Mouse (Mus musculus): ENCODE results near the gene Stx6. TPM values are rescaled to one million over a fixed set of nuclear protein-coding genes. Genes with fewer than 3 reads are reported as not detected.

The Stx6 gene
- polyA plus RNA-seq, 1 experiment, result 32.4 TPM

- H3K4me3 ChIP-seq (ENCODE audit: low read depth, low read length), result no peak overlapping the region
- no peaks in the 10 kb centered on the region for H3K36me3 ChIP-seq (ENCODE audit: control insufficient read depth, insufficient read depth, low read length)
- TF ChIP-seq POLR2A (IDR thresholded peaks at IDR 0.05; ENCODE audit: low read depth, low read length), result no peak
- TF ChIP-seq CTCF (IDR thresholded peaks at IDR 0.05; ENCODE audit: extremely low read depth, insufficient read length, insufficient replicate concordance, low read depth, low read length), result no peak
- H3K27ac ChIP-seq (ENCODE audit: insufficient read depth, low read depth, low read length), result no peak overlapping the region
- no peaks in the 10 kb centered on the region for H3K4me1 ChIP-seq (ENCODE audit: control insufficient read depth, insufficient read depth, insufficient read length, low read length)
- no peaks in the 10 kb centered on the region for H3K27me3 ChIP-seq (ENCODE audit: control insufficient read depth, insufficient read depth, low read length)
- 22% methylated on average over 2 of the region's 2 CpGs for WGBS
Measured at GRCm38 (mm10) chr1:155140076-155140475, 18.4 kb upstream of the Stx6 start.

- peak overlapping the region; percentile 39; the same call in 1 of the 2 replicates for H3K27ac ChIP-seq (ENCODE audit: insufficient read depth, low read depth, low read length)
- H3K36me3 ChIP-seq (ENCODE audit: control insufficient read depth, insufficient read depth, low read length), result no peaks in the 10 kb centered on the region
- WGBS, result 52% methylated on average over 6 of the region's 6 CpGs
- H3K4me1 ChIP-seq (ENCODE audit: control insufficient read depth, insufficient read depth, insufficient read length, low read length), result no peaks in the 10 kb centered on the region
- no peaks in the 10 kb centered on the region for H3K27me3 ChIP-seq (ENCODE audit: control insufficient read depth, insufficient read depth, low read length)
- TF ChIP-seq POLR2A (IDR thresholded peaks at IDR 0.05; ENCODE audit: low read depth, low read length), result no peak
- TF ChIP-seq CTCF (IDR thresholded peaks at IDR 0.05; ENCODE audit: extremely low read depth, insufficient read length, insufficient replicate concordance, low read depth, low read length), result no peak
- no peak overlapping the region; the same call in 1 of the 2 replicates for H3K4me3 ChIP-seq (ENCODE audit: low read depth, low read length)
Measured at GRCm38 (mm10) chr1:155145620-155146019, 12.9 kb upstream of the Stx6 start.

- Histone ChIP-seq H3K4me3 (ENCODE audit: low read depth, low read length) (peak within 1 kb of the TSS; percentile 53), H3K27ac (ENCODE audit: insufficient read depth, low read depth, low read length) (peak within 1 kb of the TSS; percentile 39), H3K36me3 (ENCODE audit: control insufficient read depth, insufficient read depth, low read length) (no peaks in the 10 kb centered on the region), H3K27me3 (ENCODE audit: control insufficient read depth, insufficient read depth, low read length) (no peaks in the 10 kb centered on the region), H3K4me1 (ENCODE audit: control insufficient read depth, insufficient read depth, insufficient read length, low read length) (no peaks in the 10 kb centered on the region)
- WGBS, result 14% methylated on average over 8 of the region's 8 CpGs
- TF ChIP-seq POLR2A (IDR thresholded peaks at IDR 0.05; ENCODE audit: low read depth, low read length) (no peak), CTCF (IDR thresholded peaks at IDR 0.05; ENCODE audit: extremely low read depth, insufficient read length, insufficient replicate concordance, low read depth, low read length) (no peak)
Measured at GRCm38 (mm10) chr1:155146572-155146980, 11.9 kb upstream of the Stx6 start, which contains the start of gene Mr1. Gene Mr1 (minus strand): TSS chr1:155146814.

- 87% methylated on average over 2 of the region's 2 CpGs for WGBS
- no peaks in the 10 kb centered on the region for H3K36me3 ChIP-seq (ENCODE audit: control insufficient read depth, insufficient read depth, low read length)
- H3K27ac ChIP-seq (ENCODE audit: insufficient read depth, low read depth, low read length), result no peak overlapping the region
- no peaks in the 10 kb centered on the region for H3K4me1 ChIP-seq (ENCODE audit: control insufficient read depth, insufficient read depth, insufficient read length, low read length)
- H3K27me3 ChIP-seq (ENCODE audit: control insufficient read depth, insufficient read depth, low read length), result no peaks in the 10 kb centered on the region
- H3K4me3 ChIP-seq (ENCODE audit: low read depth, low read length), result no peak overlapping the region
- TF ChIP-seq CTCF (IDR thresholded peaks at IDR 0.05; ENCODE audit: extremely low read depth, insufficient read length, insufficient replicate concordance, low read depth, low read length), result no peak
- TF ChIP-seq POLR2A (IDR thresholded peaks at IDR 0.05; ENCODE audit: low read depth, low read length), result no peak
Measured at GRCm38 (mm10) chr1:155147228-155147627, 11.3 kb upstream of the Stx6 start.

GRCm38 (mm10) chr1:155149403-155149802, 9.1 kb upstream of the Stx6 start:
- TF ChIP-seq CTCF (IDR thresholded peaks at IDR 0.05; ENCODE audit: extremely low read depth, insufficient read length, insufficient replicate concordance, low read depth, low read length) (no peak), POLR2A (IDR thresholded peaks at IDR 0.05; ENCODE audit: low read depth, low read length) (no peak)
- Histone ChIP-seq H3K27ac (ENCODE audit: insufficient read depth, low read depth, low read length) (no peak overlapping the region), H3K4me3 (ENCODE audit: low read depth, low read length) (no peak overlapping the region), H3K36me3 (ENCODE audit: control insufficient read depth, insufficient read depth, low read length) (no peaks in the 10 kb centered on the region), H3K4me1 (ENCODE audit: control insufficient read depth, insufficient read depth, insufficient read length, low read length) (no peaks in the 10 kb centered on the region), H3K27me3 (ENCODE audit: control insufficient read depth, insufficient read depth, low read length) (no peaks in the 10 kb centered on the region)
- WGBS, result 85% methylated on average over 3 of the region's 3 CpGs

GRCm38 (mm10) chr1:155150821-155151220, 7.7 kb upstream of the Stx6 start:
- 82% methylated on average over 5 of the region's 5 CpGs for WGBS
- TF ChIP-seq POLR2A (IDR thresholded peaks at IDR 0.05; ENCODE audit: low read depth, low read length) (no peak), CTCF (IDR thresholded peaks at IDR 0.05; ENCODE audit: extremely low read depth, insufficient read length, insufficient replicate concordance, low read depth, low read length) (no peak)
- Histone ChIP-seq H3K4me3 (ENCODE audit: low read depth, low read length) (no peak overlapping the region), H3K27me3 (ENCODE audit: control insufficient read depth, insufficient read depth, low read length) (no peaks in the 10 kb centered on the region), H3K36me3 (ENCODE audit: control insufficient read depth, insufficient read depth, low read length) (no peaks in the 10 kb centered on the region), H3K27ac (ENCODE audit: insufficient read depth, low read depth, low read length) (no peak overlapping the region), H3K4me1 (ENCODE audit: control insufficient read depth, insufficient read depth, insufficient read length, low read length) (no peaks in the 10 kb centered on the region)

- Histone ChIP-seq H3K36me3 (ENCODE audit: control insufficient read depth, insufficient read depth, low read length) (no peaks in the 10 kb centered on the region), H3K27ac (ENCODE audit: insufficient read depth, low read depth, low read length) (no peak overlapping the region), H3K27me3 (ENCODE audit: control insufficient read depth, insufficient read depth, low read length) (no peaks in the 10 kb centered on the region), H3K4me1 (ENCODE audit: control insufficient read depth, insufficient read depth, insufficient read length, low read length) (no peaks in the 10 kb centered on the region; the same call in 1 of the 2 replicates), H3K4me3 (ENCODE audit: low read depth, low read length) (no peak overlapping the region)
- no peak for TF ChIP-seq POLR2A (IDR thresholded peaks at IDR 0.05; ENCODE audit: low read depth, low read length)
- no peak for TF ChIP-seq CTCF (IDR thresholded peaks at IDR 0.05; ENCODE audit: extremely low read depth, insufficient read length, insufficient replicate concordance, low read depth, low read length)
- WGBS, result 59% methylated on average over 4 of the region's 4 CpGs
Measured at GRCm38 (mm10) chr1:155153906-155154305, 4.6 kb upstream of the Stx6 start.
